In genomic region chr5:64853421-64853820, GRCm38 (mm10) we compare ENCODE assay signal across 17 mouse cellular contexts. TPM values are rescaled to one million over a fixed set of nuclear protein-coding genes. Genes with fewer than 3 reads are reported as not detected.
A peak's percentile ranks its signal among the peaks of the same experiment; 100 is the strongest.
DNase-seq lines count a peak whose midpoint lies in the region; ATAC-seq and TF ChIP-seq lines count a peak whose summit lies in the region.
"Had no signal": no experiment of that assay in that cellular context is flagged by ENCODE, and none has a peak within 500 bp of the region (broad histone marks: within the 10 kb centered on the region; RNA-seq: fewer than 3 reads in every experiment).

No protein-coding gene starts in this region.

- no peaks in the 10 kb centered on the region for H3K4me1 ChIP-seq in embryonic facial prominence, embryonic 12.5 days
- H3K4me1 ChIP-seq in embryonic facial prominence, embryonic 10.5 days = peaks cover 7% of the 10 kb centered on the region
- peaks cover 14% of the 10 kb centered on the region for H3K4me1 ChIP-seq in thymus, adult 2 months (replicated peaks; ENCODE audit: control insufficient read depth, insufficient read depth, low read length)

- no peak for TF ChIP-seq POLR2A in thymus, adult 2 months (IDR thresholded peaks at IDR 0.05; ENCODE audit: control insufficient read depth, extremely low read depth, insufficient read depth, low read length, poor library complexity)

- no peak overlapping the region for H3K9ac ChIP-seq in embryonic facial prominence, embryonic 12.5 days

- peaks cover 3% of the 10 kb centered on the region; the same call in 1 of the 2 replicates for H3K9me3 ChIP-seq in embryonic facial prominence, embryonic 12.5 days
- H3K9me3 ChIP-seq in embryonic facial prominence, embryonic 10.5 days = peaks cover 18% of the 10 kb centered on the region; the same call in 1 of the 2 replicates

- WGBS in embryonic facial prominence, embryonic 12.5 days = 87% methylated on average over 5 of the region's 5 CpGs
- 91% methylated on average over 5 of the region's 5 CpGs for WGBS in embryonic facial prominence, embryonic 10.5 days
- 91% methylated on average over 5 of the region's 5 CpGs for WGBS in thymus, adult 2 months

- DNase-seq in embryonic facial prominence, embryonic 10.5 days (ENCODE audit: low spot score) = no peak
- DNase-seq in kidney, adult 9 months = peak; percentile 55
- no peak for DNase-seq in kidney, postnatal 10 days
- DNase-seq in thymus, adult 2 months = no peak
- no peak for DNase-seq in thymus, postnatal 0 days (ENCODE audit: low spot score)
- DNase-seq in left cerebral cortex, adult 11 months (ENCODE audit: low spot score) = no peak
- DNase-seq: adrenal gland, postnatal 14 days; cerebellum, adult 9-11 months; embryo, embryonic 11 days; liver; lung, adult 18-20 months had no signal

- no peaks in the 10 kb centered on the region for H3K36me3 ChIP-seq in embryonic facial prominence, embryonic 12.5 days
- H3K36me3 ChIP-seq in embryonic facial prominence, embryonic 10.5 days (replicated peaks) = no peaks in the 10 kb centered on the region
- H3K36me3 ChIP-seq in thymus, adult 2 months (ENCODE audit: control insufficient read depth, insufficient read depth, low read length) = no peaks in the 10 kb centered on the region

- peak overlapping the region; percentile 41; the same call in 1 of the 2 replicates for H3K27ac ChIP-seq in embryonic facial prominence, embryonic 12.5 days
- no peak overlapping the region for H3K27ac ChIP-seq in embryonic facial prominence, embryonic 10.5 days (replicated peaks)
- peak overlapping the region; percentile 57; the same call in 1 of the 2 replicates for H3K27ac ChIP-seq in thymus, adult 2 months (ENCODE audit: control insufficient read depth, insufficient read depth, low read length)
- H3K27ac ChIP-seq: hindbrain, postnatal 0 days had no signal

- H3K4me2 ChIP-seq in embryonic facial prominence, embryonic 12.5 days (replicated peaks) = no peak overlapping the region

- no peaks in the 10 kb centered on the region for H3K27me3 ChIP-seq in embryonic facial prominence, embryonic 12.5 days
- no peaks in the 10 kb centered on the region for H3K27me3 ChIP-seq in embryonic facial prominence, embryonic 10.5 days (replicated peaks; ENCODE audit: low read depth, poor library complexity, severe bottlenecking)
- H3K27me3 ChIP-seq in thymus, adult 2 months (ENCODE audit: control insufficient read depth, insufficient read depth, low read length) = no peaks in the 10 kb centered on the region
- H3K27me3 ChIP-seq: CH12.LX; megakaryocyte, embryonic 14.5 days had no signal

- ATAC-seq in embryonic facial prominence, embryonic 12.5 days (ENCODE audit: insufficient number of reproducible peaks, insufficient read depth, low FRiP score, low TSS enrichment) = no peak
- ATAC-seq in granulocyte monocyte progenitor cell, adult 5-6 weeks (replicated peaks; ENCODE audit: poor library complexity, severe bottlenecking) = no peak
- ATAC-seq: hindbrain, postnatal 0 days; midbrain, embryonic 16.5 days had no signal

- H3K4me3 ChIP-seq in embryonic facial prominence, embryonic 12.5 days = no peak overlapping the region
- no peak overlapping the region for H3K4me3 ChIP-seq in embryonic facial prominence, embryonic 10.5 days
- H3K4me3 ChIP-seq in thymus, adult 2 months (ENCODE audit: control insufficient read depth, insufficient read depth, low read length) = no peak overlapping the region
- H3K4me3 ChIP-seq: megakaryocyte, embryonic 14.5 days had no signal

- no peak for TF ChIP-seq CTCF in thymus, adult 2 months (IDR thresholded peaks at IDR 0.05; ENCODE audit: borderline replicate concordance, control insufficient read depth, extremely low read depth, insufficient read depth, low read length, poor library complexity)

RNA-seq across cellular contexts. Expression of gene Klf3, which starts 50.2 kb away (rescaled TPM):
- polyA plus RNA-seq in embryonic facial prominence, embryonic 12.5 days (2016; fragmentation: Nextera tagmentation; extraction: Ambion mirVana) = 45.2 and 50.8 TPM in 2 replicates
- 55.0 and 55.2 TPM in 2 replicates for polyA plus RNA-seq in embryonic facial prominence, embryonic 10.5 days (2016; fragmentation: Nextera tagmentation; extraction: Ambion mirVana)
- 175 and 197 TPM in 2 replicates for polyA plus RNA-seq in thymus, adult 2 months (2012; rRNA removed)
- 81.6 and 112 TPM in 2 replicates for polyA plus RNA-seq in thymus, postnatal 0 days (2015; fragmentation: Nextera tagmentation; extraction: Ambion mirVana)
- total RNA-seq in granulocyte monocyte progenitor cell, adult 5-6 weeks (2014; fragmentation: Nextera tagmentation) = 23.6 and 28.1 TPM in 2 replicates
- 6.9 and 8.9 TPM in 2 replicates for total RNA-seq in granulocyte monocyte progenitor cell, adult 5-6 weeks (2017)
